Mouse (Mus musculus): ENCODE measurements around the gene Gm14851. TPM values are rescaled to one million over a fixed set of nuclear protein-coding genes. Genes with fewer than 3 reads are reported as not detected.
"Not testable (repeated sequence)": the region's sequence is repeated elsewhere in the genome, so short reads cannot be mapped to it uniquely, and the experiment has no call there.

Gene Gm14851
- not detected in 2 replicates for polyA plus RNA-seq (2014; fragmentation: Nextera tagmentation; extraction: Ambion mirVana)

- not testable (repeated sequence) for H3K9ac ChIP-seq; H3K36me3 ChIP-seq (replicated peaks; ENCODE audit: control insufficient read depth, insufficient read depth); H3K9me3 ChIP-seq (ENCODE audit: control insufficient read depth, low read length); H3K27ac ChIP-seq; H3K4me2 ChIP-seq (replicated peaks); ATAC-seq (ENCODE audit: low FRiP score); H3K4me1 ChIP-seq (replicated peaks; ENCODE audit: control insufficient read depth, insufficient read depth, low read length); DNase-seq (ENCODE audit: low spot score); H3K27me3 ChIP-seq (ENCODE audit: control insufficient read depth, insufficient read depth, low read length); H3K4me3 ChIP-seq (replicated peaks; ENCODE audit: low read length)
- 100% methylated on average over 1 of the region's 2 CpGs for WGBS
Observed at GRCm38 (mm10) chr8:21095950-21096349, at the start of gene Gm14851. Gene Gm14851, minus strand, starts transcription at chr8:21096050.

- ATAC-seq (ENCODE audit: low FRiP score); H3K4me1 ChIP-seq (replicated peaks; ENCODE audit: control insufficient read depth, insufficient read depth, low read length); H3K4me3 ChIP-seq (replicated peaks; ENCODE audit: low read length); DNase-seq (ENCODE audit: low spot score); H3K9me3 ChIP-seq (ENCODE audit: control insufficient read depth, low read length); H3K27ac ChIP-seq; H3K27me3 ChIP-seq (ENCODE audit: control insufficient read depth, insufficient read depth, low read length); H3K36me3 ChIP-seq (replicated peaks; ENCODE audit: control insufficient read depth, insufficient read depth); H3K9ac ChIP-seq; H3K4me2 ChIP-seq (replicated peaks): not testable (repeated sequence)
- WGBS = 51% methylated on average over 3 of the region's 3 CpGs
Observed at GRCm38 (mm10) chr8:21134342-21134741, 38.5 kb upstream of the Gm14851 start, which contains the start of gene Defa30. Gene Defa30, plus strand, starts transcription at chr8:21134642.

DNA sequence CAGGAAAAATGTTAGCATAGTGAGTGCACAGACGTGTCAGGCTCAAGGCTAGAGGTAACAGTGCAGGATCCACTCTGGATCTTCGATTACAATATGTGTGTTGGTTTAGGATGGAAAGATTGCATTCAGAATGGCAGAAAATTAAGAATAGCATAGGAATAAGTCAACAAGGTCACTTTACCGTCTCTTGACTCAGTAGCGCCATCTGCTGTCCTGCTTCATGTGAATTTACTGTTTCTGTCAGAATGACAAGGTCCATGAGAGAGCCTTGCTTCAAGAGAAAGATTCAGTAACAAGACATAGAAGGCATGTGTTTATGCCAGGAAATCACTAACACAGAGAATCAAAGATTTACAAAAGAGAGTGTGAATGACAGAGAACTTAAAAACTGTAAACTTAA, 2.7 kb downstream of the Gm14851 start:
- Histone ChIP-seq H3K9ac (no peak overlapping the region), H3K4me1 (replicated peaks; ENCODE audit: control insufficient read depth, insufficient read depth, low read length) (no peaks in the 10 kb centered on the region), H3K36me3 (replicated peaks; ENCODE audit: control insufficient read depth, insufficient read depth) (no peaks in the 10 kb centered on the region), H3K4me3 (replicated peaks; ENCODE audit: low read length) (no peak overlapping the region), H3K27ac (no peak overlapping the region), H3K27me3 (ENCODE audit: control insufficient read depth, insufficient read depth, low read length) (no peaks in the 10 kb centered on the region), H3K9me3 (ENCODE audit: control insufficient read depth, low read length) (0 out of 2 replicates have a peak, but pooled peaks cover 3% of the 10 kb centered on the region), H3K4me2 (replicated peaks) (no peak overlapping the region)
- 48% methylated on average over 4 of the region's 4 CpGs for WGBS
- no peak for ATAC-seq (ENCODE audit: low FRiP score)
- DNase-seq (ENCODE audit: low spot score) = no peak

DNA sequence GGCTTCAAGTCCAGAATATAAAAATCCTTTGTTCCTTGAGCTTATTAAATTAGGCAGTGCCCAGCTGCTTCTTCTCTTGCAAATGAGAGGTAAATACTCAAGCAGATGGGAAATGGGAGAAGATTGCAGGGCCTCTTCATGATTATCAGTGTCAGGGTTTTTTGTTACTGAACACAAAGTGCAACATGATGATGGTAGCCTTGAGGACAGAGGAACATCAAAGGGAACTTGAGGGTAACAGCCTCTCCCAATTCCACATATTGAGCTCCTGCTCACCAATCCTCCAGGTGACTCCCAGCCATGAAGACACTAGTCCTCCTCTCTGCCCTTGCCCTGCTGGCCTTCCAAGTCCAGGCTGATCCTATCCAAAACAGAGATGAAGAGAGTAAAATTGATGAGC, 11.7 kb downstream of the Gm14851 start, which contains the start of gene Defa25:
Gene Defa25 (plus strand): TSS at position 301 of the 400 bp plus-strand sequence.
- H3K36me3 ChIP-seq (replicated peaks; ENCODE audit: control insufficient read depth, insufficient read depth); H3K9ac ChIP-seq; H3K9me3 ChIP-seq (ENCODE audit: control insufficient read depth, low read length); H3K4me2 ChIP-seq (replicated peaks); H3K27me3 ChIP-seq (ENCODE audit: control insufficient read depth, insufficient read depth, low read length); H3K4me1 ChIP-seq (replicated peaks; ENCODE audit: control insufficient read depth, insufficient read depth, low read length); H3K27ac ChIP-seq; H3K4me3 ChIP-seq (replicated peaks; ENCODE audit: low read length); DNase-seq (ENCODE audit: low spot score); ATAC-seq (ENCODE audit: low FRiP score): not testable (repeated sequence)

DNA sequence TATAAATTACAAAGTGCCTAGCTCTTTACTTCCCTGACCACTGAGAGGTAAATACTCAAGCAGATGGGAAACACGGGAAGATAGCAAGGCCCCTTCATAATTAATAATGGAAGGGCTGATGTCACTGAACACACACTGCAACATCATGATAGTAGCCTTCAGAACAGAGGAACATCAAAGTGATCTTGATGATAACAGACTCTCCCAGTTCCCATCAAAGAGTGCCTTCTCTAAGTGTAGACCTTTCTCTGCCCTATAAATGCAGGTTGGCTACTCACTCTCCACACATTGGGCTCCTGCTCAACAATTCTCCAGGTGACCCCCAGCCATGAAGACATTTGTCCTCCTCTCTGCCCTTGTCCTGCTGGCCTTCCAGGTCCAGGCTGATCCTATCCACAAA, 31.1 kb downstream of the Gm14851 start, which contains the start of gene Defa35:
Gene Defa35 (plus strand): TSS at position 301 of the 400 bp plus-strand sequence.
- H3K9ac ChIP-seq; H3K9me3 ChIP-seq (ENCODE audit: control insufficient read depth, low read length); H3K4me2 ChIP-seq (replicated peaks); H3K4me1 ChIP-seq (replicated peaks; ENCODE audit: control insufficient read depth, insufficient read depth, low read length); H3K4me3 ChIP-seq (replicated peaks; ENCODE audit: low read length); H3K36me3 ChIP-seq (replicated peaks; ENCODE audit: control insufficient read depth, insufficient read depth); H3K27ac ChIP-seq; ATAC-seq (ENCODE audit: low FRiP score); DNase-seq (ENCODE audit: low spot score); H3K27me3 ChIP-seq (ENCODE audit: control insufficient read depth, insufficient read depth, low read length): not testable (repeated sequence)
- 76% methylated on average over 1 of the region's 1 CpGs for WGBS

- not testable (repeated sequence) for H3K9ac ChIP-seq; H3K4me2 ChIP-seq (replicated peaks); H3K9me3 ChIP-seq (ENCODE audit: control insufficient read depth, low read length); H3K27me3 ChIP-seq (ENCODE audit: control insufficient read depth, insufficient read depth, low read length); ATAC-seq (ENCODE audit: low FRiP score); H3K36me3 ChIP-seq (replicated peaks; ENCODE audit: control insufficient read depth, insufficient read depth); H3K4me1 ChIP-seq (replicated peaks; ENCODE audit: control insufficient read depth, insufficient read depth, low read length); DNase-seq (ENCODE audit: low spot score); H3K27ac ChIP-seq; H3K4me3 ChIP-seq (replicated peaks; ENCODE audit: low read length)
- no CpG with 5 or more reads among the region's 1 CpGs for WGBS
Observed at GRCm38 (mm10) chr8:21054747-21055146, 41.1 kb downstream of the Gm14851 start, which contains the start of gene Defa23. Gene Defa23, plus strand, starts transcription at chr8:21055047.

Other genes with a start within 250 kb of the Gm14851 start
- gene Defb33, start 203.4 kb downstream of the Gm14851 start, polyA plus RNA-seq (2014; fragmentation: Nextera tagmentation; extraction: Ambion mirVana) = not detected in 2 replicates
- gene Gm15056, start 193.4 kb downstream of the Gm14851 start, polyA plus RNA-seq (2014; fragmentation: Nextera tagmentation; extraction: Ambion mirVana) = not detected in 2 replicates
- gene Gm6040, start 174.0 kb downstream of the Gm14851 start, polyA plus RNA-seq (2014; fragmentation: Nextera tagmentation; extraction: Ambion mirVana) = not detected in 2 replicates
- gene AY761185, start 151.3 kb downstream of the Gm14851 start, polyA plus RNA-seq (2014; fragmentation: Nextera tagmentation; extraction: Ambion mirVana) = not detected in 2 replicates
- gene Defa21, start 70.5 kb downstream of the Gm14851 start, polyA plus RNA-seq (2014; fragmentation: Nextera tagmentation; extraction: Ambion mirVana) = not detected in 2 replicates
- not detected in 2 replicates for gene Defa23, start 41.0 kb downstream of the Gm14851 start, polyA plus RNA-seq (2014; fragmentation: Nextera tagmentation; extraction: Ambion mirVana)
- gene Defa35, start 31.0 kb downstream of the Gm14851 start, polyA plus RNA-seq (2014; fragmentation: Nextera tagmentation; extraction: Ambion mirVana) = not detected in 2 replicates
- gene Defa25, start 11.6 kb downstream of the Gm14851 start, polyA plus RNA-seq (2014; fragmentation: Nextera tagmentation; extraction: Ambion mirVana) = not detected in 2 replicates
- not detected in 2 replicates for gene Defa30, start 38.6 kb upstream of the Gm14851 start, polyA plus RNA-seq (2014; fragmentation: Nextera tagmentation; extraction: Ambion mirVana)
- gene Defa22, start 66.2 kb upstream of the Gm14851 start, polyA plus RNA-seq (2014; fragmentation: Nextera tagmentation; extraction: Ambion mirVana) = not detected in 2 replicates
- gene Defa31, start 95.6 kb upstream of the Gm14851 start, polyA plus RNA-seq (2014; fragmentation: Nextera tagmentation; extraction: Ambion mirVana) = not detected in 2 replicates
- not detected in 2 replicates for gene Gm15293, start 105.5 kb upstream of the Gm14851 start, polyA plus RNA-seq (2014; fragmentation: Nextera tagmentation; extraction: Ambion mirVana)
- gene Gm15292, start 153.7 kb upstream of the Gm14851 start, polyA plus RNA-seq (2014; fragmentation: Nextera tagmentation; extraction: Ambion mirVana) = not detected in 2 replicates
- gene Defa27, start 219.5 kb upstream of the Gm14851 start, polyA plus RNA-seq (2014; fragmentation: Nextera tagmentation; extraction: Ambion mirVana) = not detected in 2 replicates
- not detected in 2 replicates for gene Defa29, start 231.0 kb upstream of the Gm14851 start, polyA plus RNA-seq (2014; fragmentation: Nextera tagmentation; extraction: Ambion mirVana)